Mouse (Mus musculus): ENCODE measurements around the gene Iqgap2. TPM values are rescaled to one million over a fixed set of nuclear protein-coding genes. Genes with fewer than 3 reads are reported as not detected.

The Iqgap2 gene
- polyA plus RNA-seq, 1 experiment from 2014 or later, result 7.8 TPM

- DNase-seq (ENCODE audit: low spot score), result no peak
- H3K36me3 ChIP-seq, result no peaks in the 10 kb centered on the region
- H3K27ac ChIP-seq, result peak overlapping the region; percentile 90
- H3K9me3 ChIP-seq, result no peaks in the 10 kb centered on the region
- peaks cover 26% of the 10 kb centered on the region for H3K4me1 ChIP-seq
- no peaks in the 10 kb centered on the region for H3K27me3 ChIP-seq (ENCODE audit: insufficient read depth, poor library complexity, severe bottlenecking)
- H3K4me3 ChIP-seq, result peak overlapping the region; percentile 76
- WGBS, result 22% methylated on average over 12 of the region's 12 CpGs
Measured at GRCm38 (mm10) chr13:95892611-95893145, 956 bp upstream of the Iqgap2 start.

GRCm38 (mm10) chr13:95891926-95892610, 346 bp upstream of the Iqgap2 start:
- WGBS, result under 1% methylated on average over 38 of the region's 52 CpGs
- DNase-seq (ENCODE audit: low spot score), result peak; percentile 94
- Histone ChIP-seq H3K36me3 (no peaks in the 10 kb centered on the region), H3K27me3 (ENCODE audit: insufficient read depth, poor library complexity, severe bottlenecking) (no peaks in the 10 kb centered on the region), H3K4me3 (peak overlapping the region; percentile 76), H3K4me1 (peaks cover 26% of the 10 kb centered on the region), H3K9me3 (no peaks in the 10 kb centered on the region), H3K27ac (peak overlapping the region; percentile 90)

GRCm38 (mm10) chr13:95890851-95891471, 761 bp downstream of the Iqgap2 start:
- Histone ChIP-seq H3K27ac (peak overlapping the region; percentile 90), H3K4me3 (peak overlapping the region; percentile 76), H3K36me3 (no peaks in the 10 kb centered on the region), H3K27me3 (ENCODE audit: insufficient read depth, poor library complexity, severe bottlenecking) (no peaks in the 10 kb centered on the region), H3K4me1 (peaks cover 26% of the 10 kb centered on the region), H3K9me3 (no peaks in the 10 kb centered on the region)
- under 1% methylated on average over 33 of the region's 33 CpGs for WGBS
- DNase-seq (ENCODE audit: low spot score), result peak; percentile 85

GRCm38 (mm10) chr13:95889981-95890545, 1.7 kb downstream of the Iqgap2 start:
- Histone ChIP-seq H3K4me3 (peak overlapping the region; percentile 76), H3K36me3 (no peaks in the 10 kb centered on the region), H3K27me3 (ENCODE audit: insufficient read depth, poor library complexity, severe bottlenecking) (no peaks in the 10 kb centered on the region), H3K4me1 (peaks cover 26% of the 10 kb centered on the region), H3K9me3 (no peaks in the 10 kb centered on the region), H3K27ac (peak overlapping the region; percentile 26; the same call in 1 of the 2 replicates)
- DNase-seq (ENCODE audit: low spot score), result no peak
- WGBS, result 19% methylated on average over 8 of the region's 8 CpGs

- WGBS, result 90% methylated on average over 10 of the region's 10 CpGs
- Histone ChIP-seq H3K27me3 (ENCODE audit: insufficient read depth, poor library complexity, severe bottlenecking) (no peaks in the 10 kb centered on the region), H3K27ac (no peak overlapping the region), H3K4me1 (peaks cover 26% of the 10 kb centered on the region), H3K36me3 (no peaks in the 10 kb centered on the region), H3K9me3 (no peaks in the 10 kb centered on the region), H3K4me3 (no peak overlapping the region)
- DNase-seq (ENCODE audit: low spot score), result no peak
Measured at GRCm38 (mm10) chr13:95889366-95889765, 2.4 kb downstream of the Iqgap2 start.

GRCm38 (mm10) chr13:95888621-95889020, 3.1 kb downstream of the Iqgap2 start:
- Histone ChIP-seq H3K36me3 (no peaks in the 10 kb centered on the region), H3K9me3 (no peaks in the 10 kb centered on the region), H3K27me3 (ENCODE audit: insufficient read depth, poor library complexity, severe bottlenecking) (no peaks in the 10 kb centered on the region), H3K4me1 (peaks cover 26% of the 10 kb centered on the region), H3K4me3 (no peak overlapping the region), H3K27ac (no peak overlapping the region)
- WGBS, result 89% methylated on average over 12 of the region's 12 CpGs
- DNase-seq (ENCODE audit: low spot score), result no peak

GRCm38 (mm10) chr13:95888170-95888569, 3.6 kb downstream of the Iqgap2 start:
- H3K4me1 ChIP-seq, result peaks cover 26% of the 10 kb centered on the region
- WGBS, result 68% methylated on average over 4 of the region's 4 CpGs
- H3K27ac ChIP-seq, result no peak overlapping the region
- DNase-seq (ENCODE audit: low spot score), result no peak
- H3K36me3 ChIP-seq, result no peaks in the 10 kb centered on the region
- H3K9me3 ChIP-seq, result no peaks in the 10 kb centered on the region
- no peak overlapping the region for H3K4me3 ChIP-seq
- H3K27me3 ChIP-seq (ENCODE audit: insufficient read depth, poor library complexity, severe bottlenecking), result no peaks in the 10 kb centered on the region

GRCm38 (mm10) chr13:95887375-95887774, 4.3 kb downstream of the Iqgap2 start:
- no peaks in the 10 kb centered on the region for H3K9me3 ChIP-seq
- peaks cover 20% of the 10 kb centered on the region for H3K4me1 ChIP-seq
- H3K36me3 ChIP-seq, result no peaks in the 10 kb centered on the region
- H3K27ac ChIP-seq, result no peak overlapping the region
- 79% methylated on average over 7 of the region's 7 CpGs for WGBS
- H3K4me3 ChIP-seq, result no peak overlapping the region
- H3K27me3 ChIP-seq (ENCODE audit: insufficient read depth, poor library complexity, severe bottlenecking), result no peaks in the 10 kb centered on the region
- DNase-seq (ENCODE audit: low spot score), result no peak

GRCm38 (mm10) chr13:95884455-95884854, 7.3 kb downstream of the Iqgap2 start:
- H3K4me1 ChIP-seq, result no peaks in the 10 kb centered on the region
- H3K27me3 ChIP-seq (ENCODE audit: insufficient read depth, poor library complexity, severe bottlenecking), result no peaks in the 10 kb centered on the region
- 85% methylated on average over 3 of the region's 3 CpGs for WGBS

GRCm38 (mm10) chr13:95882001-95882400, 9.7 kb downstream of the Iqgap2 start:
- no peak overlapping the region for H3K4me3 ChIP-seq
- H3K36me3 ChIP-seq, result no peaks in the 10 kb centered on the region
- no peaks in the 10 kb centered on the region for H3K27me3 ChIP-seq (ENCODE audit: insufficient read depth, poor library complexity, severe bottlenecking)
- WGBS, result 80% methylated on average over 6 of the region's 6 CpGs
- H3K9me3 ChIP-seq, result no peaks in the 10 kb centered on the region
- no peak overlapping the region for H3K27ac ChIP-seq
- no peaks in the 10 kb centered on the region for H3K4me1 ChIP-seq
- DNase-seq (ENCODE audit: low spot score), result no peak

More at GRCm38 (mm10) chr13:95884455-95884854, 7.3 kb downstream of the Iqgap2 start:
- Histone ChIP-seq H3K9me3 (no peaks in the 10 kb centered on the region), H3K27ac (no peak overlapping the region), H3K36me3 (no peaks in the 10 kb centered on the region), H3K4me3 (no peak overlapping the region)
- DNase-seq (ENCODE audit: low spot score), result no peak

- DNase-seq (ENCODE audit: low spot score), result no peak
- Histone ChIP-seq H3K27ac (no peak overlapping the region), H3K4me3 (no peak overlapping the region), H3K9me3 (no peaks in the 10 kb centered on the region), H3K36me3 (no peaks in the 10 kb centered on the region), H3K27me3 (ENCODE audit: insufficient read depth, poor library complexity, severe bottlenecking) (no peaks in the 10 kb centered on the region), H3K4me1 (no peaks in the 10 kb centered on the region)
- 88% methylated on average over 9 of the region's 9 CpGs for WGBS
Measured at GRCm38 (mm10) chr13:95881427-95881826, 10.3 kb downstream of the Iqgap2 start.

- 70% methylated on average over 6 of the region's 6 CpGs for WGBS
Measured at GRCm38 (mm10) chr13:95880633-95881032, 11.1 kb downstream of the Iqgap2 start.

GRCm38 (mm10) chr13:95871993-95872392, 19.7 kb downstream of the Iqgap2 start:
- H3K4me1 ChIP-seq, result peaks cover 10% of the 10 kb centered on the region
- no peak overlapping the region for H3K4me3 ChIP-seq
- no peaks in the 10 kb centered on the region for H3K9me3 ChIP-seq
- DNase-seq (ENCODE audit: low spot score), result no peak
- H3K36me3 ChIP-seq, result no peaks in the 10 kb centered on the region
- no peaks in the 10 kb centered on the region for H3K27me3 ChIP-seq (ENCODE audit: insufficient read depth, poor library complexity, severe bottlenecking)
- WGBS, result 49% methylated on average over 4 of the region's 4 CpGs
- no peak overlapping the region for H3K27ac ChIP-seq

More at GRCm38 (mm10) chr13:95880633-95881032, 11.1 kb downstream of the Iqgap2 start:
- Histone ChIP-seq H3K36me3 (no peaks in the 10 kb centered on the region), H3K9me3 (no peaks in the 10 kb centered on the region), H3K4me1 (no peaks in the 10 kb centered on the region), H3K27ac (no peak overlapping the region), H3K27me3 (ENCODE audit: insufficient read depth, poor library complexity, severe bottlenecking) (no peaks in the 10 kb centered on the region), H3K4me3 (no peak overlapping the region)
- DNase-seq (ENCODE audit: low spot score), result no peak

Measured in heart, embryonic 10.5 days (tissue).